Mouse (Mus musculus) left cerebral cortex, adult 8-10 months (tissue): Measurements from ENCODE around the gene Btbd35f4. TPM values are rescaled to one million over a fixed set of nuclear protein-coding genes. Genes with fewer than 3 reads are reported as not detected.
"Not testable (repeated sequence)": the region's sequence is repeated elsewhere in the genome, so short reads cannot be mapped to it uniquely, and the experiment has no call there.

Source experiments
- DNase-seq, 2 experiments: peaks; one replicate each; pipeline ENCODE4 v3.0.0; 2022; ENCODE audit warnings: low spot score in 2 of 2
- total RNA-seq, 4 experiments: library from RNA; stranded (reverse); gene quantifications; 2 replicates each; pipeline ENCODE4 v1.2.4; 2022

The Btbd35f4 gene
- total RNA-seq, result not detected

DNA sequence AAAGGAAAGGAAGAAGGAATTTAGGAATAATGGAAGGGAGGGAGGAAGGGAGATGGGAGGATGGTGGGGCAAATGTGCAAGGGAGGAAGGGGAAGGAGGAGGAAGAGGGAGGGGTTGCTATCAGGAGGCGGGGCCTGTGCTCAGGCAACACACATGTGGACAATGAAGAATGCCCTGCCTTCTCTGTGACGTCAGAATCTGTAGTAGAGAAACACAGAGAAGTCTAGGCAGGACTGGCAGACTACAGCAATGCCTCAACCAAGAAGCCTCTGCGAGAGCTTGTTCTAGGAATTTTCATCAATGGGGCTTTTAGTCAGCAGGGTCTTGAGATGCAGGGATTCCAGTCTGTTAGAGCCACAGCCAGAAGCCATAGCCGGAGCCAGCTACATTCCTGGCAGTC is at the start of gene Btbd35f4:
Btbd35f4 (plus strand) TSS at position 301 of the 400 bp plus-strand sequence.
- DNase-seq, result not testable (repeated sequence)

DNA sequence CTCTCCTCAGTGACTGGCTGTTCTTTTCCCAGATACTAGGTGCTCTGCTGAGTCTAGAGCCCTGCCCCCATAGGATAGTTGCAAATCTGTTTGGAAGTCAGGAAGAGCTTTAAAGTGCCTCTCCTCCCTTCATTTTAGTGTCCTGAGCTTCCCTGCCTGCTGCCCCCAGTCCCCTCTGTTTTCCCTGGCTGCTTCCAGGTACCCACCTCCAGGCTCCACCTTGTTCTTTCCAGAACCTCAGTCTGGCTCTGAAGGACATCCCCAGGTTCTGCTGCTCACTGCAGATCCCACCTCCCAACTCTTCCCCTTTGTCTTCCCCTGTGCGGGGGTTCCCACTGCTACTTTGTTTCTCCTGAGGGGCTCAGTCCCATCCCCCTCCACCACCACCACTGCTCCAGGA is 39.7 kb downstream of the Btbd35f4 start:
- not testable (repeated sequence) for DNase-seq

Other genes starting within 250 kb of the Btbd35f4 start
- not detected for gene Btbd35f27, start 151.6 kb downstream of the Btbd35f4 start, total RNA-seq